Mouse (Mus musculus): ENCODE measurements at regions not wholly inside any gene's neighbourhood (a gene's known extent, or its start where the extent isn't known, plus 50 kb on each side); places are given as distances from the start of the nearest gene placed in this dataset.

DNA sequence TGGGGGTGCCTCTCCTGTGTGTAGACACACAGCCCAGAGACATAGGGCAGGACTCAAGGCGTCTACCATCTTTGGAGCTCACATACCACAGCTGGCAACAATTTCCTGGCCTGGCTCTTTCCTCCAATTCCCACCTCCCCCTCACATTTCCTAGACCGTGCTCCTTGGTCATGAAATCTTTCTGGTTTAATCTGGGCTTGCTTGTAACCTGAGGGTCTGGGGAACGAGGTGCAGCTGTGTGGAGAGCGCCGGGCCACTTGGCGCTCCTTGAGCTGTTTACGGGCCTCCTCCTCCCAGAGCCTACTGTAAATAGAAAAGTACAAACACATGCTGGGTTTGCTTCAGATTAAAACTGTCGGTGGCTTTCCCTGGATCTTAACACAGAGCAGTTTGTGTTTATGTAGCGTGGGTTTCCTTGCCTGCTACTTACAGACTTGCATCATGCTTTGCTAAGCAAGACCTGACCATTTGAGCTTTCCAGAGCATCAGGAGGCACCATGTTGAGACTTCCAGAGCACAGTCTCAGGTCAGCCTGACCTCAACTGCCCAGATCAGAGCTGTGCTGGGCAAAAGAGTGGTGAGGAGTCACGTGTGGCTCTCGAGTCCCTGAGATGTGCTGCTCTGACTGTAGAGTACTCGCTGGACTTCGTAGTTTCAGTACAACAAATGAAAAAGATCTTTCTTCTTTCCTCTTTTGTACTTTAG lies 66.1 kb upstream of the Haao start:
- DNase-seq (ENCODE audit: low spot score) (no peak), ATAC-seq (ENCODE audit: insufficient read depth, low read depth) (no peak)
- H3K9me3 ChIP-seq (replicated peaks; ENCODE audit: control insufficient read depth, low read length): no peaks in the 10 kb centered on the region
- H3K9ac ChIP-seq (replicated peaks; ENCODE audit: low read depth, low read length): no peak overlapping the region
- H3K4me2 ChIP-seq (ENCODE audit: low read depth, low read length): no peak overlapping the region
- 68% methylated on average over 13 of the region's 13 CpGs for WGBS
- peaks cover 20% of the 10 kb centered on the region for H3K4me1 ChIP-seq (ENCODE audit: control insufficient read depth, insufficient read depth)
- TF ChIP-seq EP300 (IDR thresholded peaks at IDR 0.05; ENCODE audit: low read depth) (no peak), CTCF (IDR thresholded peaks at IDR 0.05; ENCODE audit: low read depth) (no peak)
- H3K27me3 ChIP-seq (ENCODE audit: control insufficient read depth, insufficient read depth, low read length): no peaks in the 10 kb centered on the region
- 0 out of 2 replicates have a peak overlapping the region, but pooled peaks have one; percentile 19 for H3K27ac ChIP-seq (ENCODE audit: low read depth)
- H3K36me3 ChIP-seq (replicated peaks; ENCODE audit: control insufficient read depth, insufficient read depth, low read length): no peaks in the 10 kb centered on the region
- H3K4me3 ChIP-seq (ENCODE audit: low read depth, low read length): no peak overlapping the region

DNA sequence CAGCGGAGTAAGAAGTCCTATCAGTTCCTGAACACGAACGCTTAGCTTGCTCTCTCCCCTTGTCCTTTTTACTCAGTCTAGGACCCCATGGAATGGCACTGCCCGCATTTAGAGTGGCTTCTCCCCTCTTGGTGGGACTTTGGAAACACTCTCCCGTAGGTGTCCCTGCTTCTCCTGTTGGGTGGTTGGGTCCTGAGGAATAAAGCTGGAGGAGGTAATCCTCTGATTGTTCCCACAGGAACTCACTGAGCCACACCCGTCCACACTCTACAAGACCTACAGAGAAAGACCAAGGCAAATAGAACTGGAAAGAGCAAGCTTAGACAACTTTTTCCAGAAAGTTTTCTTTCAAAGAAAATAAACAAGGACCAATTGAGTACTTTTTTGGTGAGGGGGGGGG lies 64.7 kb upstream of the Haao start:
- no peak for DNase-seq (ENCODE audit: low spot score)
- ATAC-seq (ENCODE audit: insufficient read depth, low read depth): no peak
- peak overlapping the region; percentile 27; the same call in 1 of the 2 replicates for H3K27ac ChIP-seq (ENCODE audit: low read depth)
- no peak for TF ChIP-seq EP300 (IDR thresholded peaks at IDR 0.05; ENCODE audit: low read depth)
- no peak for TF ChIP-seq CTCF (IDR thresholded peaks at IDR 0.05; ENCODE audit: low read depth)
- WGBS: 82% methylated on average over 6 of the region's 6 CpGs
- no peak overlapping the region for H3K4me2 ChIP-seq (ENCODE audit: low read depth, low read length)
- no peaks in the 10 kb centered on the region for H3K9me3 ChIP-seq (replicated peaks; ENCODE audit: control insufficient read depth, low read length)
- no peaks in the 10 kb centered on the region for H3K36me3 ChIP-seq (replicated peaks; ENCODE audit: control insufficient read depth, insufficient read depth, low read length)
- peaks cover 15% of the 10 kb centered on the region for H3K4me1 ChIP-seq (ENCODE audit: control insufficient read depth, insufficient read depth)
- H3K9ac ChIP-seq (replicated peaks; ENCODE audit: low read depth, low read length): no peak overlapping the region
- H3K4me3 ChIP-seq (ENCODE audit: low read depth, low read length): no peak overlapping the region
- H3K27me3 ChIP-seq (ENCODE audit: control insufficient read depth, insufficient read depth, low read length): no peaks in the 10 kb centered on the region

DNA sequence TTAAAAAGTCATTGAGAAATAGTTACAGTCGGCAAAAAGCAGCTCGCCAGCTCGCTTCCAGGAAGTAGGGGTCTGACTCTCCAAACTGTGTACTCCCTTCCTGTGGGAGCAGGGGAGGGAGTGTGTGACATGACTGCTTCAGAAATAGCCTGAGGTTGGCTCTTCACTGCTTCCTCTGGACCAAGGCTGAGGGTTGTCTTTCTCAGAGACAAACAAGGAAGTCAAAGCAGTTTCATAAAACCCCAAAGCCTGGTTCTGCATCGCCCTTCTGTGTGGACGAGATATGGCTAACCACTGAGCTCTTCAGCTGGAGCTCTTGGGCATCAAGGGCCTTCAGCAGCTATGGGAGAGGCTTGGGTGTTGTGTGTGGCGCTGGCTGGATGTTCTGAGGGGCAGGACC lies 61.0 kb upstream of the Haao start:
- no peaks in the 10 kb centered on the region for H3K4me1 ChIP-seq (ENCODE audit: control insufficient read depth, insufficient read depth)
- H3K4me2 ChIP-seq (ENCODE audit: low read depth, low read length): no peak overlapping the region
- 74% methylated on average over 6 of the region's 6 CpGs for WGBS
- ATAC-seq (ENCODE audit: insufficient read depth, low read depth) (no peak), DNase-seq (ENCODE audit: low spot score) (no peak)
- no peaks in the 10 kb centered on the region for H3K9me3 ChIP-seq (replicated peaks; ENCODE audit: control insufficient read depth, low read length)
- no peaks in the 10 kb centered on the region for H3K36me3 ChIP-seq (replicated peaks; ENCODE audit: control insufficient read depth, insufficient read depth, low read length)
- H3K4me3 ChIP-seq (ENCODE audit: low read depth, low read length): no peak overlapping the region
- H3K9ac ChIP-seq (replicated peaks; ENCODE audit: low read depth, low read length): no peak overlapping the region
- no peaks in the 10 kb centered on the region for H3K27me3 ChIP-seq (ENCODE audit: control insufficient read depth, insufficient read depth, low read length)
- H3K27ac ChIP-seq (ENCODE audit: low read depth): peak overlapping the region; percentile 46
- no peak for TF ChIP-seq CTCF (IDR thresholded peaks at IDR 0.05; ENCODE audit: low read depth)
- TF ChIP-seq EP300 (IDR thresholded peaks at IDR 0.05; ENCODE audit: low read depth): no peak

DNA sequence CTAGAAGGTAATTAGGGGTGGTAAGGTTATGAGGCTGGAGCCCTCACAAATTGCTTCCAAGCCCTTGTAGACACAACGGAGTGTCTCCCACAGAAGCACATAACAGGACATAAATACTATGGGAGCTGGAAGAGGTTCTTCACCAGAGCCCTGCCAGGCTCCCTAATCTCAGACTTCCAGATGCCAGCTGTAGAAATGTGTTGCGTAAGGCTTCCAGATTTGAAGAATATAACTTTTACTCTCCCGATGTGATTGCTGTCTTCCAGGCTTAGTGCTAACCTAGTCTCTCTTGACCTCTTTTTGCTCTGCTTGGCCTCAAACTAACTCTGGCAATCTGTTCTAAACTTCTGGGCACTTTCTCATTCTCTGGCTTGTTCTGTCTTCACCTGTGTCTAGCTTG lies 59.8 kb upstream of the Haao start:
- Histone ChIP-seq H3K4me3 (ENCODE audit: low read depth, low read length) (no peak overlapping the region), H3K27me3 (ENCODE audit: control insufficient read depth, insufficient read depth, low read length) (no peaks in the 10 kb centered on the region), H3K36me3 (replicated peaks; ENCODE audit: control insufficient read depth, insufficient read depth, low read length) (no peaks in the 10 kb centered on the region), H3K9ac (replicated peaks; ENCODE audit: low read depth, low read length) (no peak overlapping the region), H3K4me2 (ENCODE audit: low read depth, low read length) (no peak overlapping the region), H3K4me1 (ENCODE audit: control insufficient read depth, insufficient read depth) (no peaks in the 10 kb centered on the region), H3K9me3 (replicated peaks; ENCODE audit: control insufficient read depth, low read length) (no peaks in the 10 kb centered on the region), H3K27ac (ENCODE audit: low read depth) (no peak overlapping the region)
- no peak for TF ChIP-seq CTCF (IDR thresholded peaks at IDR 0.05; ENCODE audit: low read depth)
- TF ChIP-seq EP300 (IDR thresholded peaks at IDR 0.05; ENCODE audit: low read depth): no peak
- WGBS: 84% methylated on average over 3 of the region's 3 CpGs
- no peak for ATAC-seq (ENCODE audit: insufficient read depth, low read depth)
- DNase-seq (ENCODE audit: low spot score): no peak

DNA sequence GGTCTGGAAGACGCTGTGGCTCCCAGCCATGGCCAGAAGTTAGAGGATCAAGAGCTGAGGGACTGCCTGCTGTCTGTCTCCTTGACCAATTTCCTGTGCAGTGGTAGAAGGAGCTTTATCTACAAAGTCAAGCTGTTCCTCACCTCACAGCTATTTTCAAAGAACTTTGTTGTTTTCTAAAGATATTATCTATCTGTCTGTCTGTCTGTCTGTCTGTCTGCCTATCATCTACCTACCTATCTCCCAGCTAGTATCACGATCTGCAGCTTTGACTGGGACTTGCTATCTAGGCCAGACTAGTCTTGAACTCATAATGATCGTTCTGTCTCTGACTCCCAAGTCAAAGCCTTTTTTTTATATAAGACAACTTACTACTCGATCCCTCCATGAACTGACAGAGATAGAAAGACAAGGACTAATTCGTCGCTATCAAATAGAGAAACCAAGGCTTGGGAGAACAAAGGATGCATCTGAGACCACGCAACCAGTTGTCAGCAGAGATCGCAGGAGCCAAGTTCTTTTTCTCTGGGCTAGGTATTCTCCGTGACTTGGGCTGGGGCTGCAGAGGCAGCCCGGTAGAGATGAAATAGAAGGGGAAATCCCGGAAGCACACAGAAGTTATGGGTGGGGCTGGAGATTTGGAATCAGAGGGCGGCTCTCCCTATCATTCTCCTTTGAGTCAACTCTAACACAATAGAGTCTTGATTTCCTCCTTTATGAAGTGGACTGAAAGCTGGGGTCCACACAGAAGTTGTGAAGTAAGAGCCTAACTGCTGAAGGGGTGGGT lies 59.2 kb upstream of the Haao start:
- no peaks in the 10 kb centered on the region for H3K36me3 ChIP-seq (replicated peaks; ENCODE audit: control insufficient read depth, insufficient read depth, low read length)
- ATAC-seq (ENCODE audit: insufficient read depth, low read depth) (no peak), DNase-seq (ENCODE audit: low spot score) (no peak)
- no peak overlapping the region for H3K9ac ChIP-seq (replicated peaks; ENCODE audit: low read depth, low read length)
- H3K4me1 ChIP-seq (ENCODE audit: control insufficient read depth, insufficient read depth): no peaks in the 10 kb centered on the region
- 81% methylated on average over 12 of the region's 12 CpGs for WGBS
- no peak overlapping the region for H3K27ac ChIP-seq (ENCODE audit: low read depth)
- H3K4me2 ChIP-seq (ENCODE audit: low read depth, low read length): no peak overlapping the region
- H3K4me3 ChIP-seq (ENCODE audit: low read depth, low read length): no peak overlapping the region
- no peaks in the 10 kb centered on the region for H3K9me3 ChIP-seq (replicated peaks; ENCODE audit: control insufficient read depth, low read length)
- no peak for TF ChIP-seq EP300 (IDR thresholded peaks at IDR 0.05; ENCODE audit: low read depth)
- no peaks in the 10 kb centered on the region for H3K27me3 ChIP-seq (ENCODE audit: control insufficient read depth, insufficient read depth, low read length)
